Mouse (Mus musculus) thymus, postnatal 14 days (tissue): ENCODE measurements around the gene 1700013G24Rik.
"Not testable (repeated sequence)": the region's sequence is repeated elsewhere in the genome, so short reads cannot be mapped to it uniquely, and the experiment has no call there.

Experiments used
- DNase-seq: peaks from one replicate; pipeline ENCODE4 v3.0.0; 2021

1700013G24Rik gene

GRCm38 (mm10) chr4:137453234-137453767 is at the start of gene 1700013G24Rik:
Gene 1700013G24Rik, plus strand, starts transcription at chr4:137453284.
- DNase-seq: no peak

DNA sequence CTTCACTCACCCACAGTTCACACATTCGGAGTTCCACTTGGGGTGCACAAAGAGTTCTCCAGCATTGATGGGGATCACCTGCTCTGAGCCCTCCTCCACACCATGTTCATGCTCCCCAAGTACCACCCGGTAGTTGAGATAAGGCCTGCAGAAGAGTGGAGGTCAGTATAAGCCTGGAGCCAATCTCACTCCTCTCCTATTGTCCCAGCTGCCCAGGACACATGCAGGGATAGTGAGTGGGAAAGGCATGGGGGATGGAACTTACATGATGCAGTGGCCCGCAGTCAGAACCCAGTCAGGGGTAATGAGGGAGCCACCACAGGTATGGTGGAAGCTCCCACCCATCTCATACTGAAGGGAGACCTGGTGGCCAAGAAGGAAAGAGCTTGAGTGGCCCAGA is 47.5 kb upstream of the 1700013G24Rik start:
- no peak for DNase-seq

GRCm38 (mm10) chr4:137409691-137410090 is 43.4 kb upstream of the 1700013G24Rik start, which contains the start of gene Cela3a:
Gene Cela3a, minus strand, starts transcription at chr4:137409791.
- no peak for DNase-seq

GRCm38 (mm10) chr4:137412185-137412709 is 40.8 kb upstream of the 1700013G24Rik start:
- DNase-seq: not testable (repeated sequence)

- no peak for DNase-seq
These were observed 38.1 kb upstream of the 1700013G24Rik start for GRCm38 (mm10) chr4:137414936-137415335.

- DNase-seq: no peak
These were observed 35.1 kb upstream of the 1700013G24Rik start for GRCm38 (mm10) chr4:137417712-137418564.

DNA sequence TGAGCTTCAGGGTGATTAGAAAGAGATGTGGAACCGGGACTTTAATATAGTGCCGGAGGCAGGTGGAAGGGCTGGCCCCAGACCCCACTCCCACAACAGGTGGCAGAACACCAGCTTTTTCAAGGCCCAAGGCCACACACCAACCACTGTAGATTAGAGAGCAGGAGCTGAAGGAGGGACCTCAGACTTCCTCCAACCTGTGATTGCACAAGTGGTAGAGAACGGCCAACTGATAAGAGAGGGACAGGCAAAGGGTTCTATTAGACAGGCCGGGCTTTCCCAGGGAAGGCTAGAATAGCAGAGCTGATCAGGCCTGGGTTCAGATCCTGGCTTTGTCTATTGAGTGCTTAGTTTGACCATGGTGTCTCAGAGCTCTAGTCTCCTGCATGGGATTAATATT is 22.6 kb upstream of the 1700013G24Rik start, which contains the start of gene Cela3b:
TSS of gene Cela3b (minus strand) at position 39 of the 400 bp plus-strand sequence.
- DNase-seq: no peak

GRCm38 (mm10) chr4:137432700-137433550 is 20.2 kb upstream of the 1700013G24Rik start:
- not testable (repeated sequence) for DNase-seq

DNA sequence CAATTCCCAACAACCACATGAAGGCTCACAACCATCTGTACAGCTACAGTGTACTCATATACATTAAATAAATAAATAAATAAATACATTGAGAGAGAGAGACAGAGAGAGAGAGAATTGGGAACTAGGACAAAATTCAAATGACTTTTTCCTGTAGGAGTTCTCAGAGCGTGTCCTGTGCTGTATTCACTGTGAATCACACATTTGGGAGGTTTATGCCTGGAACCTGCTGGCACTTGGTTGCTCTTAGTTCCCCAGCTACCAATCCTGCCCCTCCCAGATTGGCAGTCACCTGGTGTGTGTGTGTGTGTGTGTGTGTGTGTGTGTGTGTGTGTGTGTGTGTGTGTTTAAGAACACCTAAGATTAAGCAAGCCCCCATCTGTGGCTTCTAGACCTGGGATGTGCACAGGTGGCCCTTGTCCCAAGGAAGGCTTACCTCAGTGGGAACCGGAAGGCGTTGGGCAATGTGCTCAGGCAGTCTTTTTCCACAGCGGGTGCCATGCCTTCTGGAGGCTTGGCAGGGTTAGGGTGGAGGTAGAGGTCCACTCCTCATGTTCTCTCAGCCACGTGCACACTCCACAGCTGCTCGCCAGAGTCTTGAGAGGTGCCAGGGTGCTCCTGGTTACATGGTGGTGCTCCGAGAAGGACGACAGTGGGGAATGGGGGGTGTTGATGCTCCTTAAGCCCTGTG is 16.0 kb upstream of the 1700013G24Rik start:
- no peak for DNase-seq

DNA sequence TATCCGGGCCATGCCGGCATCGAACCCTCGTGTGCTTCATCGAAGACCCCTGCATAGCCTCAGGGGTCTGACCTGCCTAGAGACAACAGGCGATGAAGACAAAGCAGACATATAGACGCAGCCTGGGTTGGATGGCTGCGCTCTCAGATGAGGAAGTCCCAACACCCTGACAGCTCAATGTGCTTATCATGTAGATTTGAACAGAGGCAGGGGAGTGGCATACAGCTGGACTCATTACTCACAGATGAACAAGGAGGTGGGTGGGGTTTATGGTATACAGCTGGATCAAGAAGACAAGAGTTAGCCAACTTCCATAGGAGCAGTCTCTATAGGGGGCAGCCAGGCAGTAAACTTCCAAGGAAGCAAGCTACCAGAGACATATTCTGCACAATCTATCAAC is 14.2 kb upstream of the 1700013G24Rik start:
- DNase-seq: no peak

DNA sequence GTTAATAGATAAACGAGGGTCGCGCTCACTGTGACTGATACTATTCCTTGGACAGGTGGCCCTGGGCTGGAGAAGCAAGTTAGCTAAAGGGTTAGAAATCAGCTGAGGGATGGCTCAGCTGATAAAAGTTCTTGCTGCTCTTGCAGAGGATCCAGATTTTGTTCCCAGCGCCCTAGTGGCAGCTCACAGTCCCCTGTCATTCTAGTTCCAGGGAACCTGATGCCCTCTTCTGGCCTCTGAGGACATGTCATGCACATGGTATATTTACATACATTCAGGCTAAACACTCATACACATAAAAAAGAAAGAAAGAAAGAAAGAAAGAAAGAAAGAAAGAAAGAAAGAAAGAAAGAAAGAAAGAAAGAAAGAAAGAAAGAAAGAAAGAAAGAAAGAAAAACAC is 11.8 kb upstream of the 1700013G24Rik start:
- no peak for DNase-seq

- peak; percentile 55 for DNase-seq
These were observed 9.5 kb upstream of the 1700013G24Rik start for GRCm38 (mm10) chr4:137443625-137444024.

DNA sequence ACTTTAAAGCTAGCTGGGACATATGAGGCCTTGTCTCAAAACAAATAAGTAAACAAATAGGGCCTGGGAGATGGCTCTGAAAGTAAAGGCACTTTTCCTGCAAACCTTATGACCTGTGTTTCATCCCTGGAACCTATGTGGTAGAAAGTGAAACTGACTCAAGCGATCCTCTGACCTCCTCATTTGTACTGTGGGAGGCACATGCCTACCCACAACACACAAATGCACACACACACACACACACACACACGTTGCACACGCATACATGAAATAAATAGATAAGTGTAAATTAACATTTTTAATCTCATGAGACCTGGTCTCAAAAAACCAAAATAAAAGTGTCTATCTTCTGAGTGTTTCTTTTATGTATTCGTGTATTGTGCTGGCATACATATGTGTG is 7.2 kb upstream of the 1700013G24Rik start:
- no peak for DNase-seq

- no peak for DNase-seq
These were observed 5.5 kb upstream of the 1700013G24Rik start for GRCm38 (mm10) chr4:137447363-137448196.

GRCm38 (mm10) chr4:137448197-137448596 is 4.9 kb upstream of the 1700013G24Rik start:
- DNase-seq: no peak

- DNase-seq: no peak
These were observed 4.4 kb upstream of the 1700013G24Rik start for GRCm38 (mm10) chr4:137448641-137449040.

DNA sequence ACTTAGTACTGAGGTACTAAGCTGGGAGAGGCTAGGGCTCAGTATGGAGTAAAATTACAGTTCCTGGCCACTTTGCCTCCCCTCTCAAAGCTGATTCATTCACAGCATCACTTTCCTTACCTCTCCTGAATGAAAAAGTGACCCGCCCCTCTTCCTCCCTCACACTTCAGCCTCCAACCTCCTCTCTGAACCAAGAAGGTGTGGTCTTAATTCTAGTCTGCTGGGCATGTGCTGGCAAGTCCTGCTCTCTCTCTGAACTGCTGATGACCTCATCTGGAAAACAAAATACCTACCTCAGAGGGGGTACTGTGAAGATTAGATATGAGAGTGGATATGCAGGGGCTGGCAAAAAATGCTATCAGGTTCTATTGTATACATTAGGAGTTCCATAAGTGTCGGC is 4.0 kb upstream of the 1700013G24Rik start:
- DNase-seq: no peak

DNA sequence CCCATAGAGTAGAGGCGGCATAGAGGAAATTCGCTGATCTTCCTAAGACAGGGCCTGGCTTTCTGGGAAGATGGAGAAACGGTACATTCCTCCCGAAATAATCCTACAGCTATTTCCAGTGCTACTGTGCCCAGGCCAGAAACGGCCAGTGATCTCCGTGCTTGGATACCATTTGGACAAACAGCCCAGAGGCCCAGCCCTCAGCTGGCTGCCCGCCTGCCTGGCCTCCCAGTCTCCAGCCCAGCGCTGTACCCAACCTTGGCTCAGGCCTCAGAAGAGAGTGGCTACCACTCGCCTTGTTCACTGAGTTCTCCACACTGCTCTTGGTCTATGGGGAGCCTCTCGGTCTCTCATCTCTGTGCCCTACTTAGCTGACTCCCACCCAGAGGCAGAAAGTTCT is 3.4 kb upstream of the 1700013G24Rik start:
- DNase-seq: no peak

DNA sequence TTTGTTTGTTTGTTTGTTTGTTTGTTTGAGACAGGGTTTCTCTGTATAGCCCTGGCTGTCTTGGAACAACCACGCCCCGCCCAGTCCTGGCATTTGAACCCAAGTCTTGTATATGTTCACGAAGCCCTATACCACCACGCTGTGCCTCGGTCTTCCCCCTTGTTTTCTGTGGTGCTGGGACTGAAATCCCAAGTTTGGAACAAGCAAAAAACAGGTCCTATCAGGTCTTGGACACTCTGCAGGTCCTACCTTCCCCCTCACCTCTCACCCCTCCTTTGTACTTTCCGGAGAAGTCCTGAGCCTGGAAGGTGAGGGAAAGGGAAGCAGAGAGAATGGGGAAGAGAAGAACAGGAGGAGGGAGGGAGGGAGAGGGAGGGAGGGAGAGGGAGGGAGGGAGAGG is 894 bp upstream of the 1700013G24Rik start:
- no peak for DNase-seq

DNA sequence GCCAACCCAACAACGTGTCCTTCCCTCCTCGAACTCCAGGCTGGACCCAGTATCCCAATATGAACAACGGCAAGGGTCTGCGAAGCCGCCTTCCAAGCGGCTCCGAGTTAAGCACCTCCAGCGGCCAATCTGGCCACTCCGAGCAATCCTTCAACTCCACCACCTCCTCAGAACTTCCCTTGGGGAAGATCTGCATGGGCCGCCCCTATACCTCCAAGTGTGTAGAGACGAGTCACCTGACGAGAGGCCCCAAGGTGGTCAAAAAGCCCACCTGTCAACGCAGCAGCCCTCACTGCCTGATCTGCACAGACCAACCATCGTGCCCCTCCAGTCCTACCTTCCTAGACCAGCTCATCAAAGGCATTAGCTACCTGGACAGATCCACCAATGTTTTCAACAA is 1.5 kb downstream of the 1700013G24Rik start:
- DNase-seq: no peak

DNA sequence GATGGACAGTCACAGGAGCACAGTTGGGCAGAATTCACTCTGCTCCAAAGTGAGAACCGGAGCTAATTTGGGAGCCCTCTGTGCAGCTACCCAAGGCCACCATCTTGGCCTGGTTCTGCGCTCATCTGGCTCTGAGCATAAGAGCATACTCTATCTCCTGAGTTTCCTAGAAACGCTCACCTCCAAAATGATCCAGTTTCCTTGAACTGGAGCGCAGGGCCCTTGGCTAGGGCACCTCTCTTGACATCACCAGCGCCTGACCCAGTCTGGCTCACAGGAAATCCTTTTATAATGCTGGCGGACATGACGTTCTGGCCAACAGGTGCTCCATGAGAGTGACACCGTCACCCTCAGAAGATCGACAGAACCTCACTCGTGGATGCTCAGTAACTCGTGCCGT is 3.5 kb downstream of the 1700013G24Rik start:
- no peak for DNase-seq

DNA sequence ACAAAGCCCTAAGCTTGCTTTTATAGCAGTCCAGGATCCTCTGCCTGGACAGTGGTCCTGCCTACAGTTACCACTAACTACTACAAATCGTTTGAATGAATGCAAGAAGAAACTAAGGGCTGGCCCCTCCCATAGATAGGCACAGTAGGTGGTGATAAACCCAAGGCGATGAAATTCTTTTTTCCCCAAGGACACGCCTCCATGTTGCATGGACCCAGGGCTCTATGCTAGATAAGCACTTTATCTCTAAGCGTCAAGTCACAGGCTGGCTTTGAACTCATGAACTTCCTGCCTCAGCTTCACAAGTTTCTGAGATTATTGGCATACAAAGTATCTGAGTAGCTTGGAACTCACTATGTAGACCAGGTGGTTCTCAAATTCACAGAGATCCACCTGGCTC is 4.2 kb downstream of the 1700013G24Rik start:
- no peak for DNase-seq
